Mouse (Mus musculus) embryonic facial prominence, embryonic 14.5 days (tissue): ENCODE measurements around the gene Cys1. TPM values are rescaled to one million over a fixed set of nuclear protein-coding genes. Genes with fewer than 3 reads are reported as not detected.
"Not testable (repeated sequence)": the region's sequence is repeated elsewhere in the genome, so short reads cannot be mapped to it uniquely, and the experiment has no call there.

ENCODE experiments used
- ATAC-seq: fragments of 200-750 bp; cut with Nextera tagmentation; 2 replicates; pipeline ENCODE4 v1.8.0; 2017; ENCODE audit warnings: low read depth, moderate number of reproducible peaks, moderate TSS enrichment
- DNase-seq: peaks from one replicate; pipeline ENCODE4 v3.0.0-alpha.2; 2015; ENCODE audit warnings: low spot score
- H3K27ac ChIP-seq: fragments of 300-500 bp; sonication (generic); replicated peaks from 2 replicates; pipeline ENCODE4 v1.5.1; 2014; ENCODE audit warnings: low read depth, mild to moderate bottlenecking, low read length, moderate library complexity
- H3K27me3 ChIP-seq: fragments of 300-500 bp; sonication (generic); replicated peaks from 2 replicates; pipeline ENCODE4 v1.6.1; 2014; ENCODE audit warnings: low read length; ENCODE audit not compliant: control insufficient read depth, insufficient read depth
- H3K36me3 ChIP-seq: fragments of 300-500 bp; sonication (generic); 2 replicates; pipeline ENCODE4 v1.6.1; 2014; ENCODE audit warnings: low read length, mixed read lengths; ENCODE audit not compliant: control insufficient read depth, insufficient read depth
- H3K4me1 ChIP-seq: fragments of 300-500 bp; sonication (generic); 2 replicates; pipeline ENCODE4 v1.6.1; 2014; ENCODE audit warnings: antibody characterized with exemption, low read length; ENCODE audit not compliant: control insufficient read depth, insufficient read depth
- H3K4me2 ChIP-seq: fragments of 300-500 bp; sonication (generic); 2 replicates; pipeline ENCODE4 v1.6.1; 2014; ENCODE audit warnings: low read depth, mild to moderate bottlenecking, low read length, moderate library complexity, mixed read lengths
- H3K4me3 ChIP-seq: fragments of 300-500 bp; sonication (generic); 2 replicates; pipeline ENCODE4 v1.5.1; 2014; ENCODE audit warnings: low read depth, mild to moderate bottlenecking, low read length
- H3K9ac ChIP-seq: fragments of 300-500 bp; sonication (generic); 2 replicates; pipeline ENCODE4 v1.6.1; 2014; ENCODE audit warnings: low read depth, mild to moderate bottlenecking, low read length, moderate library complexity, mixed read lengths
- H3K9me3 ChIP-seq: fragments of 300-500 bp; sonication (generic); 2 replicates; pipeline ENCODE4 v1.6.1; 2016; ENCODE audit warnings: low read length; ENCODE audit not compliant: control insufficient read depth
- WGBS: fragments of 180-500 bp; shearing (Covaris S2); extraction: QIAGEN DNeasy Blood & Tissue Kit; methylation state at CpG from one replicate; pipeline ENCODE4 v1.1.7; 2014; 5-methylcytosine and 5-hydroxymethylcytosine counted together
- polyA plus RNA-seq: library from polyadenylated mRNA; unstranded; fragments of >200 nt; fragmentation: Nextera tagmentation; extraction: Ambion mirVana; gene quantifications from 2 replicates; pipeline ENCODE4 v1.2.1, GENCODE M21; 2014

The Cys1 gene
- polyA plus RNA-seq, 1 experiment from 2014 or later = 6.1 TPM

DNA sequence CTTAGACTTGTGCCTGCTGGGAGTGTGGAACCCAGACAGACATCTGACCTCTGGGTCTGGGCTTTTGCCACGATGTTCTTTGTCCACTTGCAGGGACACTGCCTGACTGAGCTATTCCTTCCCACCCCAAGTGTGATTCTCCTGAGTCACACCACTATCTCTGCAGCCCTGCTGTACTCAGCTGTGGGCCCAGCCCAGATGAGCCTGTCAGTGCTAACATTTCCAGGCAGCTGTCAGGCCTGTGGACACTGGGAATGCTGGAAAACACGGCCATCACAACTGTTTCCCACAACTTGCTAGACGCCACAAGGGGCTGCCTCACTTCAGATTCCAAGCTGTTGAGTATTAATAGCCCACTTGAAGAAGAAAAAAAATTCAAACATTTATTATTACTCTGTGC, 21.4 kb upstream of the Cys1 start:
- WGBS = 74% methylated on average over 3 of the region's 3 CpGs
- Histone ChIP-seq H3K4me3 (no peak overlapping the region), H3K36me3 (no peaks in the 10 kb centered on the region), H3K27ac (no peak overlapping the region; the same call in 1 of the 2 replicates), H3K4me2 (no peak overlapping the region), H3K9ac (no peak overlapping the region), H3K9me3 (no peaks in the 10 kb centered on the region), H3K4me1 (peaks cover 8% of the 10 kb centered on the region), H3K27me3 (no peaks in the 10 kb centered on the region)
- ATAC-seq (no peak), DNase-seq (peak; percentile 61)

DNA sequence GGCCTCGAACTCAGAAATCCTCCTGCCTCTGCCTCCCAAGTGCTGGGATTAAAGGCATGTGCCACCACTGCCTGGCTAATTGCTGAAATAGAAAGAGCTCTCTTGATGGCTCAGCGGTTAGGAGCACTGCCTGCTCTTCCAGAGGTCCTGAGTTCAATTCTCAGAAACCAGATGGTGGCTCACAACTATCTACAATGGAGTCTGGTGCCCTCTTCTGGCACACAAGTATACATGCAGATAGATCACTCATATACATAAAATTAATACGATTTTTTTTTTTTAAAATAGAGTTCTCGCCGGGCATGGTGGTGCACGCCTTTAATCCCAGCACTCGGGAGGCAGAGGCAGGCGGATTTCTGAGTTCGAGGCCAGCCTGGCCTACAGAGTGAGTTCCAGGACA, 20.0 kb upstream of the Cys1 start:
- DNase-seq, H3K9ac ChIP-seq, H3K4me2 ChIP-seq, H3K4me3 ChIP-seq, ATAC-seq, H3K9me3 ChIP-seq, H3K36me3 ChIP-seq, H3K27ac ChIP-seq, H3K27me3 ChIP-seq, H3K4me1 ChIP-seq: not testable (repeated sequence)
- 91% methylated on average over 9 of the region's 9 CpGs for WGBS

DNA sequence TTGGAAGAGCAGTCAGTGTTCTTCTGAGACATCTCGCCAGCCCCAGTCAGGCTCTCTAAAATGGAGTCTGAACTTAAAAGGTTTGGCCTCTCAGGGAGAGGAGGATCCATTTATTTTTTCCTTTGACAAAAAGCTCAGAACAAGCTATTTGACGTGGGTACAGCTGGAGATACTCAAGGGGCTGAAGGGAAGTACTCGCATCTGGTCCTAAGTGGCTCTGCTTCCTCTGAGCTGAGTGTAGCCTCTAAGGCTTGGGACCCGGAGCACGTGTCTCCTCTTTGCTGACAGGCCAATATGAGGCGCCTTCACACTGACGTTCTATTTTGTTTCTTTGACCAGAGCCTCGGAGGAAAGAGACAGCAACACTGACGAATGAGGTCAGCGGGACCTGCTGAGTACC, 18.0 kb upstream of the Cys1 start:
- Histone ChIP-seq H3K4me1 (no peaks in the 10 kb centered on the region), H3K27me3 (no peaks in the 10 kb centered on the region), H3K9ac (no peak overlapping the region), H3K4me2 (no peak overlapping the region), H3K9me3 (no peaks in the 10 kb centered on the region), H3K27ac (no peak overlapping the region), H3K4me3 (no peak overlapping the region), H3K36me3 (no peaks in the 10 kb centered on the region)
- no peak for ATAC-seq
- no peak for DNase-seq
- 63% methylated on average over 10 of the region's 10 CpGs for WGBS

DNA sequence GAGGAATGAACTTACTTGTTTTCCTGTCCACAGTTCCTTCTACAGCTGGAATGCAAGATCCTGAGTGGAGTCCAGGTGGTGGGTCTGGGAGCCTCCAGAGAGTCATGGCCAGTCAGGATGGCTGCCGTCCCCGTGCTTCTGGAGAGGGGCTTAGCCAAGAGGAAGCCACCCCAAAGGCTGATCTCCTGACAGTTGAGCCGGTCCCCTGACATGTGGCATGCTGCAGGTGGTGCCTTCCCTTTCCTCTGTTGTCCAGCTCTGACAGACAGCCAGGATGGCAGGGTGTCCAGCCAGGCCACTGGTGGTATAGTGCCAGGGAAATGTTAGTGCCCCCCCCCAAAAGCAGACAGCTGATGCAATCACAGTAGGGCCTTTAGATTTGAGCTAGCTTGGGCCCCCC, 16.9 kb upstream of the Cys1 start:
- no peak overlapping the region for H3K4me2 ChIP-seq
- no peaks in the 10 kb centered on the region for H3K9me3 ChIP-seq
- H3K27me3 ChIP-seq = no peaks in the 10 kb centered on the region
- 85% methylated on average over 3 of the region's 3 CpGs for WGBS
- no peak overlapping the region for H3K9ac ChIP-seq
- no peak overlapping the region for H3K4me3 ChIP-seq
- H3K27ac ChIP-seq = no peak overlapping the region
- no peaks in the 10 kb centered on the region for H3K4me1 ChIP-seq
- DNase-seq (no peak), ATAC-seq (no peak)
- no peaks in the 10 kb centered on the region for H3K36me3 ChIP-seq

DNA sequence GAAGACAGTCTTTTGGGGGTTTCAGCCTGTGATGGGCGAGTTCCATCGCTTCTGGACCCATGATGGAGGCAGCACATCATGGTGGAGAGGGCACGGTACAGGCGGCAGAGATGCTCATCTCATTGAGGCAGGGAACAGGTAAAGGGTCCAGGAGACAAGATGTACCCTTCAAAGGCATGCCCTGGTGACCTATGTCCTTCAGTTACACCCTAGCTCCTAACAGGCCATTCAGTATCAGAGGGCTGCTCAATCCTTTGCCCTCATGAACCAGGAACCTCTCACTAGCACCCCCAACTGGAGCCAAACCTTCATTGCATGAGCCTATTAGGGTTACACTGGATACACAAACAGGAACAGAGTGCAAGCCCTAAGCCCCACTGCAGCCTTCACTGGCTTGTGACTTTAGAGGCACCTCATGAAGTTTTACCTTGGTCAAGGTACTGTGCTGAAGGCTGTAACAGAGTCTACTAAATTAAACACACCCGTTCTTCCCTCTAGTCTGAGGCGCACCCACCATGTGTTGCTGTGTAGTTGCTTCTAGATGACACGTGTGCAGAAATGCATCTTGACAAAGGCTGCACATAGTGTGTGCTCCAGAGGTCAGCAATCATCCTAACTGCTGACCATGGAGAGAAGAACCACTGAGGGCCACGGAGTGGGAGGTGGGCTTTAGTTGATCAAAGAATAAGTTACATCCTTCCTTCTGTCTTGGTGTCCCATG, 16.0 kb upstream of the Cys1 start:
- Histone ChIP-seq H3K4me1 (no peaks in the 10 kb centered on the region), H3K9ac (peak overlapping the region; percentile 38; the same call in 1 of the 2 replicates), H3K27ac (no peak overlapping the region), H3K27me3 (no peaks in the 10 kb centered on the region), H3K4me3 (no peak overlapping the region), H3K36me3 (no peaks in the 10 kb centered on the region), H3K4me2 (no peak overlapping the region), H3K9me3 (no peaks in the 10 kb centered on the region)
- ATAC-seq = no peak
- DNase-seq = no peak
- WGBS = 56% methylated on average over 8 of the region's 8 CpGs

DNA sequence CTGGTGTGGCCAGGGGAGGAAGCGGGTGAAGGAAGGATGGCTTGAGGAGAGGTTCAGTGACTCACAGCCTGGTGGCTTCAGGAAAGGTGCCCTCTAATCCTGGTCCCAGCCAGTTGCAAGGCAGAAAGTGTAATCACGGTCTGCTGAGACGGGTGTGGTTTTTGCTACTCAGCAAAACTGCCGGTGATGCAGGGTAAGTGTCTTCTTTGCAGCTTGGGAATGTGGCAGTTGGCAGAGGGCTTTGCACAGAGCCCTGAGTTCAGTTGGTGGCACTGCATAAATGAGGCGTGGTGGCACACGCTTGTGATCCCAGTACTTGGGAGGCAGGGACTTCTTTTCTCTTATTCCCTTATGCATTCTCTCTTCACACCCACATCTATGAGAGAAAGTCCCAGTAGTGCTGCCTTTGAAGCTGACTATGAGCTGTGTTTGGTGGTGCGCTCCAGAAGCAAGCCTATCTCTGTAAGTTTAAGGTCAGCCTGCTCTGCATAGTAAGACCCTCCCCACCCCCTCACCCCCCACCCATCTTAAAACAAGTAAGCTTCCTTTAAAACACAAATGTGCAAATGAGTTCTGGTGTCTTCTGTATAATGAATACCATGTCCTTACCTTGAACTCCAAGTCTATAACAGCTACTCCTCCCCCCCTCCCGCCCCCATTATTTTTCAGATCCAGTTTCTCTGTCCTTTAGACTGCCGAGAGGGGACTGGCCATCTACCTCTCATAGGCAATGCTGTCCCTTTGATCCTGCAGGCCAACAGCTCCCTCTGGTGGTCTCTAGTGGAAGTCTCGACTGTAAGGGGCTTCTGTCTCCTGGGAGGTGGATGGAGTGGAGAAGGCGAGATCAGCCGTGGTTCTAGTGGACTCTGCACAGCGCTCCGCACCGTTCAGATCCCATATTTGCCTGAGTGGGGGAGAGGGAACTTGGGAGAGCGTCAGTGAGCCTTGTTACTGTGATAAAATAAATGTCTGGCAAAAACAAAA, 15.2 kb upstream of the Cys1 start:
- no peaks in the 10 kb centered on the region for H3K9me3 ChIP-seq
- 41% methylated on average over 16 of the region's 16 CpGs for WGBS
- H3K4me3 ChIP-seq = no peak overlapping the region
- no peak overlapping the region for H3K4me2 ChIP-seq
- no peak overlapping the region for H3K27ac ChIP-seq
- ATAC-seq = peak; percentile 82
- peak; percentile 80 for DNase-seq
- H3K27me3 ChIP-seq = no peaks in the 10 kb centered on the region
- H3K9ac ChIP-seq = peak overlapping the region; percentile 38; the same call in 1 of the 2 replicates
- no peaks in the 10 kb centered on the region for H3K4me1 ChIP-seq
- H3K36me3 ChIP-seq = no peaks in the 10 kb centered on the region

DNA sequence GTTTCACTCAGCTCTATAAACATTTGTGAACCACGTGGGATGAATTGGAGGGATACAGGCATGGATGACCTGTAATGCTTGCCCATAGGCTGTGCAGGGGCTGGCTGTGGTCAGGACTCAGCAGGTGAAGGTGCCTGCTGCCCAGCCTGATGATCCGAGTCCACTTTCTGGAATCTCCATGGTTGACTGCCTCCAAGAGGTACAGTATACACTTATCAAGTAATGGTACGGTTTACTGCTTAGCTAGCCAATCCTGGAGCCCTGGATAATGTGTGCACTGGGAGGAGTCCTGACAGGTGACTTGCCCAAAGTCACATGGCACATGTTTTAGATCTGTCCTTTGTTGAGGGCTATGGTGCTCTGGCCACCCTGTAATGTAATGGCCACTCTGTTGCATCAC, 8.7 kb upstream of the Cys1 start:
- H3K4me1 ChIP-seq = no peaks in the 10 kb centered on the region
- WGBS = 71% methylated on average over 3 of the region's 3 CpGs
- no peaks in the 10 kb centered on the region for H3K9me3 ChIP-seq
- H3K27ac ChIP-seq = no peak overlapping the region
- no peak overlapping the region for H3K4me3 ChIP-seq
- ATAC-seq (no peak), DNase-seq (no peak)
- H3K9ac ChIP-seq = no peak overlapping the region
- H3K36me3 ChIP-seq = no peaks in the 10 kb centered on the region
- no peak overlapping the region for H3K4me2 ChIP-seq
- no peaks in the 10 kb centered on the region for H3K27me3 ChIP-seq

DNA sequence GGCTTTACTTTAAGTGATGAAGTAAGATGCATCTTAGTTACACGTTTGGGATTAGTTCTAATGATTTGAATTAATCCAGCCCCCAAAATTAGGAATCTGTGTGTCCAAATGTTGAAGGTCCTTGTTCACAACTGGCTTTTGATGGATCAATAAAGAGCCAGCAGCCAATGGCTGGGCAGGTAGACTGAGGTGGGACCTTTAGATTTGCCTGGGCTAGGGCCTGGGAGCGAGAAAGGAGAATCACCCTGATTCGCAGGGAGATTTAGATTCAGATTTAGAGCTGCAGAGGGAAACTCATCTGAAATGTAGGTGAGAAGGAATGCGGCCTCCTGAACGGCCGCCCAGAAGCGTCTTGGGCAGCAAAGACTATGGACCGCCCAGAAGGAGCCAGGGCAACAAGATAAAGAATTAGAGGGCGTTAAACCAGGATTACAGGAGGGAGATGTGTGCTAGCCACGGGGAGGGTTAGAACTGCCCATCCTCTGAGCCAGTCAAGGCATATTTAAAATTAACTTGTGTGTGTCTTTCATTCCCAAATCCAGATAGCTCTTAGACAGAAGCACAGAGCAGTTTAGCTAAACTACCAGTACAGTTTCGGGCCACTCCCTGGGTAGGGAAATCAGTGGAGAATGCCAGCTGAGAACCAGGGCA, 5.2 kb upstream of the Cys1 start:
- DNase-seq (no peak), ATAC-seq (no peak)
- Histone ChIP-seq H3K36me3 (no peaks in the 10 kb centered on the region), H3K4me2 (no peak overlapping the region), H3K9ac (no peak overlapping the region), H3K27ac (no peak overlapping the region), H3K4me1 (peaks cover 8% of the 10 kb centered on the region), H3K27me3 (peaks cover 4% of the 10 kb centered on the region), H3K4me3 (no peak overlapping the region), H3K9me3 (no peaks in the 10 kb centered on the region)
- WGBS = 73% methylated on average over 11 of the region's 11 CpGs
